Mouse (Mus musculus) C2C12 (cell line): Measurements from ENCODE around the gene 1110051M20Rik.

Source experiments
- CEBPB ChIP-seq: IDR thresholded peaks from one replicate; pipeline ENCODE4 v1.6.1; 2011; ENCODE audit warnings: low read depth, mild to moderate bottlenecking, control low read depth, moderate library complexity
- CTCF ChIP-seq: IDR thresholded peaks from one replicate; pipeline ENCODE4 v1.5.1; 2011; ENCODE audit not compliant: control insufficient read depth, insufficient read depth, insufficient read length
- FOSL1 ChIP-seq: IDR thresholded peaks from one replicate; pipeline ENCODE4 v1.8.0; 2011; ENCODE audit warnings: mild to moderate bottlenecking, low read length; ENCODE audit not compliant: poor library complexity, insufficient read depth, severe bottlenecking
- MAX ChIP-seq: IDR thresholded peaks from one replicate; pipeline ENCODE4 v1.6.1; 2011; ENCODE audit warnings: mild to moderate bottlenecking, control low read depth
- USF1 ChIP-seq: IDR thresholded peaks from one replicate; pipeline ENCODE4 v1.6.1; 2011; ENCODE audit warnings: low read depth, mild to moderate bottlenecking, control low read depth, moderate library complexity

GRCm38 (mm10) chr2:91429146-91429545, 15.4 kb downstream of the 1110051M20Rik start:
- TF ChIP-seq CTCF = no peak
- no peak for TF ChIP-seq MAX
- no peak for TF ChIP-seq USF1
- no peak for TF ChIP-seq CEBPB
- TF ChIP-seq FOSL1 = no peak
